Mouse (Mus musculus) hindbrain, postnatal 0 days (tissue): ENCODE measurements around the gene Smim6. TPM values are rescaled to one million over a fixed set of nuclear protein-coding genes. Genes with fewer than 3 reads are reported as not detected.

Experiments
- ATAC-seq: fragments of 200-750 bp; cut with Nextera tagmentation; 2 replicates; pipeline ENCODE4 v1.8.0; 2017; ENCODE audit warnings: mild to moderate bottlenecking, moderate TSS enrichment, moderate library complexity
- DNase-seq: peaks from one replicate; pipeline ENCODE4 v3.0.0-alpha.2; 2015; ENCODE audit warnings: low spot score
- H3K27ac ChIP-seq: fragments of 300-500 bp; sonication (generic); 2 replicates; pipeline ENCODE4 v1.5.1; 2014; ENCODE audit warnings: mild to moderate bottlenecking
- H3K27me3 ChIP-seq: fragments of 300-500 bp; sonication (generic); 2 replicates; pipeline ENCODE4 v1.6.1; 2014; ENCODE audit warnings: low read length, mixed read lengths; ENCODE audit not compliant: insufficient read depth
- H3K36me3 ChIP-seq: fragments of 300-500 bp; sonication (generic); 2 replicates; pipeline ENCODE4 v1.6.1; 2014; ENCODE audit warnings: low read length, mixed read lengths; ENCODE audit not compliant: insufficient read depth
- H3K4me1 ChIP-seq: fragments of 300-500 bp; sonication (generic); 2 replicates; pipeline ENCODE4 v1.6.1; 2014; ENCODE audit warnings: antibody characterized with exemption, low read length, mixed read lengths; ENCODE audit not compliant: insufficient read depth
- H3K4me2 ChIP-seq: fragments of 300-500 bp; sonication (generic); 2 replicates; pipeline ENCODE4 v1.6.1; 2014; ENCODE audit warnings: low read depth, mild to moderate bottlenecking, low read length, moderate library complexity, mixed read lengths
- H3K4me3 ChIP-seq: fragments of 300-500 bp; sonication (generic); 2 replicates; pipeline ENCODE4 v1.5.1; 2014; ENCODE audit warnings: low read length
- H3K9ac ChIP-seq: fragments of 300-500 bp; sonication (generic); replicated peaks from 2 replicates; pipeline ENCODE4 v1.6.1; 2014; ENCODE audit warnings: mild to moderate bottlenecking, low read length, moderate library complexity, mixed read lengths
- H3K9me3 ChIP-seq: fragments of 300-500 bp; sonication (generic); 2 replicates; pipeline ENCODE4 v1.6.1; 2016; ENCODE audit warnings: low read length, mixed read lengths
- CTCF ChIP-seq: IDR thresholded peaks from 2 replicates; pipeline ENCODE4 v1.5.1; 2016; ENCODE audit warnings: antibody characterized with exemption, control low read depth, low read depth
- WGBS: fragments of 180-500 bp; shearing (Covaris S2); extraction: QIAGEN DNeasy Blood & Tissue Kit; methylation state at CpG from one replicate; pipeline ENCODE4 v1.1.7; 2014; 5-methylcytosine and 5-hydroxymethylcytosine counted together
- polyA plus RNA-seq: library from polyadenylated mRNA; unstranded; fragments of >200 nt; fragmentation: Nextera tagmentation; extraction: Ambion mirVana; gene quantifications from 2 replicates; pipeline ENCODE4 v1.2.1, GENCODE M21; 2015
- total RNA-seq: library from RNA; depleted of rRNA; stranded (reverse); fragments of >200 nt; gene quantifications from 2 replicates; pipeline ENCODE4 v1.2.3, GENCODE M21; 2014; rRNA removed

Gene Smim6
- total and polyA plus RNA-seq, 2 experiments from 2014 or later, result 0.35 TPM; not detected in 1

DNA sequence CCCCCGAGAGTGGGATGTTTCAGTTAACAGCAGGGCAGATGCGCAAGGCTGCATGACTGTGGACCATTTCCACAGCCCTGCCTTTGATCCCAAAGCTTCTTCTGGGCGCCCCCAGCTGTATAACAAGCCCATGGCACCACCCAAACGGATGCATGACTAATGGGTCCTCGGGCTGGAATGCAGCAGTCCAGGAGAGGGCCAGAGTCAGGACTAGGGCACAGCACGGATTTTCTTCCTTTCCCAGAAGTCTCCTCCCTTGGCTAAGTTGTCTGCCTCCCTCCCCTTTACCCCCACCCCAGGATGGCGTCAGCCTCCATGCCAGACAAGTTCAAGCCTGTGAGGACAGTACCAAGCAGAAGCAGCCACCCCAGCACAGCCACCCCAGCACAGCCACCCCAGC, 46.2 kb downstream of the Smim6 start:
- TF ChIP-seq CTCF, result no peak
- H3K36me3 ChIP-seq, result peaks cover 31% of the 10 kb centered on the region; the same call in 1 of the 2 replicates
- H3K9me3 ChIP-seq, result no peaks in the 10 kb centered on the region
- DNase-seq (no peak), ATAC-seq (no peak)
- no peaks in the 10 kb centered on the region for H3K27me3 ChIP-seq
- H3K4me3 ChIP-seq, result no peak overlapping the region
- no peak overlapping the region for H3K9ac ChIP-seq
- peak overlapping the region; percentile 65; the same call in 1 of the 2 replicates for H3K27ac ChIP-seq
- 40% methylated on average over 7 of the region's 7 CpGs for WGBS
- peaks cover 10% of the 10 kb centered on the region; the same call in 1 of the 2 replicates for H3K4me1 ChIP-seq
- no peak overlapping the region for H3K4me2 ChIP-seq

DNA sequence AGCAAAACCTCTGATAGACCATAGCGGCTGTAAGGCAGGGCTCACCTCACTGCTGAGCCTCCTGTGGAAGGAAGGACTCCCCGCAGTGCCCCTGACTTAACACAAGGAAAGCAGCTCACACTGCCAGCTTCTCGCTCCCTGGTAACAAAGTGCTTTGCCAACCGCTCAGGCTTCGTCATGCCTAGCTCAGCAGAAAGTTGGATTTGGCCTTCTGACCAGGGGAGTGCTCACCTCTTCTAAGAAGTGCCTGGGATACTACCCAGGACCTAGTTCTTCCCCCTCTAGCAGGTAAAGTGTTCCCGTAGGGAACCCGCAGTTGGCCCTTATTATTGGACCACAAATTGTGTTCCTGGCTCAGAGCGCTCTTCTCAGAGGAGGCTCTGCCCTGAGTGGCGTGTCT, 47.2 kb downstream of the Smim6 start:
- Histone ChIP-seq H3K27ac (0 out of 2 replicates have a peak overlapping the region, but pooled peaks have one; percentile 8), H3K36me3 (peaks cover 37% of the 10 kb centered on the region; the same call in 1 of the 2 replicates)

DNA sequence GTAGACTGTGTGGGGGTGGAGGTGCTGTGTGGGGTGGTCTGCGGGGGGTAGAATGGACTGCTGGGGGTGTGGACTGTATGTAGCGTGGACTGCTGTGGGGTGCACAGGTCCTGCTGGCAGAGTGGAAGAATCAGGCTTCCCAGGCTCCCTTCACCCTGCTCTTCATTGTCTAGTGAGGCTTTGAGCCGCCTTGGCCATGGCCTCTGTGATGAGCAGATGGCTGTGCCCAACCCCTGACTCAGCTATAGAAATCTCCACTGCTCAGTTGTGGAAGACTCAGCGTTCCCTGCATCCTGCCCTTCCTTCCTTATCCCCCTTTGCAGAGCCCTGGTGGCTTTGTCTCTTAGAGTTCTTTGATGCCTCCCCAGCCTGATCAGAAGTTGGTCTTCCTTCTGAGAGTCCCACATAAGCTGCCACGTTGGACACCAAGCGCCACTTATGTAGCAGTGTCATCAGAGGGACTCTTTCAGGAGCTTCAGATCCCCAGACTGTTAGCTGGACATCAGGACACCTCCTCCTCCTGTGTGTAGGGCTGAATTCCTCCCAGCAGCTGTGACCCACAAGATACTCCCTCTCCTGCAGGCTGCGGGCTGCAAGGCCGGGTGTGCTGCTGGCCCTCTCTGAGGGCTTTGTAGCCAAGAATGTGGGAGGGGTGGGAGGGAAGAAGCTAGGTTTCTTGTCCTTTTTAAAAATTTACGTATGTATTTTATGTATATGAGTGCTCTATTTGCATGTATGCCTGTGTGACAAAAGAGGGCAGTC, 51.0 kb downstream of the Smim6 start:
- Histone ChIP-seq H3K27me3 (no peaks in the 10 kb centered on the region), H3K4me2 (no peak overlapping the region), H3K9me3 (no peaks in the 10 kb centered on the region), H3K27ac (no peak overlapping the region), H3K4me3 (no peak overlapping the region), H3K36me3 (peaks cover 52% of the 10 kb centered on the region; the same call in 1 of the 2 replicates), H3K4me1 (no peaks in the 10 kb centered on the region), H3K9ac (no peak overlapping the region)
- ATAC-seq (no peak), DNase-seq (no peak)
- WGBS, result 87% methylated on average over 9 of the region's 9 CpGs
- TF ChIP-seq CTCF, result no peak

More for the DNA sequence above, 47.2 kb downstream of the Smim6 start:
- Histone ChIP-seq H3K9ac (no peak overlapping the region), H3K27me3 (no peaks in the 10 kb centered on the region), H3K9me3 (no peaks in the 10 kb centered on the region), H3K4me3 (no peak overlapping the region), H3K4me1 (peaks cover 10% of the 10 kb centered on the region; the same call in 1 of the 2 replicates), H3K4me2 (no peak overlapping the region)
- no peak for TF ChIP-seq CTCF
- WGBS, result 80% methylated on average over 9 of the region's 9 CpGs
- ATAC-seq (no peak), DNase-seq (peak; percentile 37)

Other genes with a start within 250 kb of the Smim6 start
- gene Grb2, start 203.4 kb upstream of the Smim6 start, total RNA-seq, result 68.0 and 76.6 TPM in 2 replicates
- 139 and 159 TPM in 2 replicates for gene Grb2, start 203.4 kb upstream of the Smim6 start, polyA plus RNA-seq
- 42.4 and 42.6 TPM in 2 replicates for gene Tmem94, start 146.6 kb upstream of the Smim6 start, total RNA-seq
- gene Tmem94, start 146.6 kb upstream of the Smim6 start, polyA plus RNA-seq, result 12.5 and 16.1 TPM in 2 replicates
- 24.4 and 39.2 TPM in 2 replicates for gene Caskin2, start 98.4 kb upstream of the Smim6 start, total RNA-seq
- 7.7 and 8.0 TPM in 2 replicates for gene Caskin2, start 98.4 kb upstream of the Smim6 start, polyA plus RNA-seq
- 22.5 and 34.6 TPM in 2 replicates for gene Tsen54, start 97.3 kb upstream of the Smim6 start, total RNA-seq
- 18.0 and 18.8 TPM in 2 replicates for gene Tsen54, start 97.3 kb upstream of the Smim6 start, polyA plus RNA-seq
- gene Llgl2, start 88.0 kb upstream of the Smim6 start, total RNA-seq, result 1.6 and 2.1 TPM in 2 replicates
- 1.5 and 1.8 TPM in 2 replicates for gene Llgl2, start 88.0 kb upstream of the Smim6 start, polyA plus RNA-seq
- gene Myo15b, start 53.6 kb upstream of the Smim6 start, total RNA-seq, result 0.29 and 0.63 TPM in 2 replicates
- 0.20 and 0.45 TPM in 2 replicates for gene Myo15b, start 53.6 kb upstream of the Smim6 start, polyA plus RNA-seq
- 2.0 and 2.5 TPM in 2 replicates for gene Smim5, start 12.1 kb upstream of the Smim6 start, total RNA-seq
- gene Smim5, start 12.1 kb upstream of the Smim6 start, polyA plus RNA-seq, result 2.7 and 3.7 TPM in 2 replicates
- gene Sap30bp, start 21.3 kb downstream of the Smim6 start, total RNA-seq, result 46.4 and 52.8 TPM in 2 replicates
- gene Sap30bp, start 21.3 kb downstream of the Smim6 start, polyA plus RNA-seq, result 39.2 and 42.8 TPM in 2 replicates
- gene Recql5, start 21.5 kb downstream of the Smim6 start, total RNA-seq, result 11.4 and 14.3 TPM in 2 replicates
- 7.9 and 9.9 TPM in 2 replicates for gene Recql5, start 21.5 kb downstream of the Smim6 start, polyA plus RNA-seq
- 1.7 and 3.1 TPM in 2 replicates for gene Itgb4, start 62.7 kb downstream of the Smim6 start, total RNA-seq
- 2.2 and 2.8 TPM in 2 replicates for gene Itgb4, start 62.7 kb downstream of the Smim6 start, polyA plus RNA-seq
- gene Galk1, start 100.7 kb downstream of the Smim6 start, total RNA-seq, result 51.5 and 52.3 TPM in 2 replicates
- 60.3 and 61.7 TPM in 2 replicates for gene Galk1, start 100.7 kb downstream of the Smim6 start, polyA plus RNA-seq
- gene H3f3b, start 115.9 kb downstream of the Smim6 start, total RNA-seq, result 603 and 627 TPM in 2 replicates
- gene H3f3b, start 115.9 kb downstream of the Smim6 start, polyA plus RNA-seq, result 2,179 and 2,253 TPM in 2 replicates
- gene Unk, start 118.3 kb downstream of the Smim6 start, total RNA-seq, result 47.1 and 50.2 TPM in 2 replicates
- gene Unk, start 118.3 kb downstream of the Smim6 start, polyA plus RNA-seq, result 22.8 and 24.5 TPM in 2 replicates
- 0.65 and 1.3 TPM in 2 replicates for gene Unc13d, start 165.9 kb downstream of the Smim6 start, total RNA-seq
- 0.65 and 0.96 TPM in 2 replicates for gene Unc13d, start 165.9 kb downstream of the Smim6 start, polyA plus RNA-seq
- 146 and 171 TPM in 2 replicates for gene Wbp2, start 175.0 kb downstream of the Smim6 start, total RNA-seq
- 206 and 234 TPM in 2 replicates for gene Wbp2, start 175.0 kb downstream of the Smim6 start, polyA plus RNA-seq
- gene Trim47, start 215.2 kb downstream of the Smim6 start, total RNA-seq, result 14.2 and 17.0 TPM in 2 replicates
- gene Trim47, start 215.2 kb downstream of the Smim6 start, polyA plus RNA-seq, result 9.5 and 10.1 TPM in 2 replicates
- 8.2 and 9.6 TPM in 2 replicates for gene Trim65, start 219.1 kb downstream of the Smim6 start, total RNA-seq
- gene Trim65, start 219.1 kb downstream of the Smim6 start, polyA plus RNA-seq, result 2.4 TPM in 2 replicates
- 83.9 and 94.0 TPM in 2 replicates for gene Mrpl38, start 226.9 kb downstream of the Smim6 start, total RNA-seq
- gene Mrpl38, start 226.9 kb downstream of the Smim6 start, polyA plus RNA-seq, result 71.9 and 73.3 TPM in 2 replicates